ENCODE assay signal across 8 mouse cellular contexts in genomic region chr8:120335262-120336086, GRCm38 (mm10).
DNase-seq lines count a peak whose midpoint lies in the region; ATAC-seq lines count a peak whose summit lies in the region.

No protein-coding gene starts in this region.

- peak; percentile 71 for ATAC-seq in midbrain, embryonic 15.5 days (replicated peaks)

- peak overlapping the region; percentile 86 for H3K27ac ChIP-seq in midbrain, embryonic 15.5 days

- WGBS in midbrain, embryonic 15.5 days: 2% methylated on average over 17 of the region's 17 CpGs

- peak overlapping the region; percentile 44 for H3K4me3 ChIP-seq in erythroblast, embryonic 14.5 days (replicated peaks)
- H3K4me3 ChIP-seq in midbrain, embryonic 15.5 days: no peak overlapping the region

- H3K4me2 ChIP-seq in midbrain, embryonic 15.5 days: peak overlapping the region; percentile 28

- peaks cover 6% of the 10 kb centered on the region for H3K9me3 ChIP-seq in erythroblast, embryonic 14.5 days (ENCODE audit: control insufficient read depth, low read length)
- no peaks in the 10 kb centered on the region for H3K9me3 ChIP-seq in midbrain, embryonic 15.5 days

- H3K4me1 ChIP-seq in erythroblast, embryonic 14.5 days (ENCODE audit: control insufficient read depth): peaks cover 52% of the 10 kb centered on the region
- H3K4me1 ChIP-seq in midbrain, embryonic 15.5 days: peaks cover 47% of the 10 kb centered on the region

- H3K36me3 ChIP-seq in erythroblast, embryonic 14.5 days (ENCODE audit: control insufficient read depth): no peaks in the 10 kb centered on the region
- no peaks in the 10 kb centered on the region for H3K36me3 ChIP-seq in midbrain, embryonic 15.5 days (replicated peaks)

- H3K27me3 ChIP-seq in erythroblast, embryonic 14.5 days (ENCODE audit: control insufficient read depth): peaks cover 21% of the 10 kb centered on the region
- H3K27me3 ChIP-seq in midbrain, embryonic 15.5 days (replicated peaks): no peaks in the 10 kb centered on the region

- peak overlapping the region; percentile 26; the same call in 1 of the 2 replicates for H3K9ac ChIP-seq in midbrain, embryonic 15.5 days

- DNase-seq in adrenal gland, postnatal 14 days: peak; percentile 60
- DNase-seq in adrenal gland, adult 18-20 months (ENCODE audit: low spot score in 2 of 2): no peak
- peak; percentile 61 for DNase-seq in R1 (ENCODE audit: low read depth, low spot score)
- peak; percentile 31 to 63 for DNase-seq in kidney, postnatal 4 days
- no peak for DNase-seq in frontal cortex, adult 2 months (ENCODE audit: extremely low spot score in 1 of 2, low spot score in 1 of 2)
- no peak for DNase-seq in T-cell, adult 2 months (ENCODE audit: low spot score)

Comparison
In these comparisons a context has a peak if more than half of its experiments do, and no peak if none do; other contexts are left out.
1. DNase-seq: peak in adrenal gland, postnatal 14 days (single experiment), R1 (single experiment) and kidney, postnatal 4 days (2 of 2); none in adrenal gland, adult 18-20 months (0 of 2), frontal cortex, adult 2 months (0 of 2) and T-cell, adult 2 months (single experiment).